Mouse (Mus musculus) midbrain, embryonic 13.5 days (tissue): ENCODE measurements around the gene Ppbp. TPM values are rescaled to one million over a fixed set of nuclear protein-coding genes. Genes with fewer than 3 reads are reported as not detected.
A peak's percentile ranks its signal among the peaks of the same experiment; 100 is the strongest.

Experiments used
- ATAC-seq: fragments of 200-750 bp; cut with Nextera tagmentation; 2 replicates; pipeline ENCODE4 v1.8.0; 2017; ENCODE audit warnings: mild to moderate bottlenecking, moderate TSS enrichment, moderate library complexity
- H3K27ac ChIP-seq: fragments of 300-500 bp; sonication (generic); 2 replicates; pipeline ENCODE4 v1.5.1; 2015; ENCODE audit warnings: inconsistent platforms, mild to moderate bottlenecking, moderate library complexity
- H3K27me3 ChIP-seq: fragments of 300-500 bp; sonication (generic); 2 replicates; pipeline ENCODE4 v1.6.1; 2015; ENCODE audit warnings: mild to moderate bottlenecking, inconsistent platforms
- H3K36me3 ChIP-seq: fragments of 300-500 bp; sonication (generic); 2 replicates; pipeline ENCODE4 v1.6.1; 2015; ENCODE audit warnings: mild to moderate bottlenecking, inconsistent platforms
- H3K4me1 ChIP-seq: fragments of 300-500 bp; sonication (generic); replicated peaks from 2 replicates; pipeline ENCODE4 v1.6.1; 2015; ENCODE audit warnings: inconsistent platforms
- H3K4me2 ChIP-seq: fragments of 300-500 bp; sonication (generic); replicated peaks from 2 replicates; pipeline ENCODE4 v1.6.1; 2015; ENCODE audit warnings: moderate library complexity, mild to moderate bottlenecking, inconsistent platforms
- H3K4me3 ChIP-seq: fragments of 300-500 bp; sonication (generic); replicated peaks from 2 replicates; pipeline ENCODE4 v1.5.1; 2015; ENCODE audit warnings: mild to moderate bottlenecking, inconsistent platforms
- H3K9ac ChIP-seq: fragments of 300-500 bp; sonication (generic); replicated peaks from 2 replicates; pipeline ENCODE4 v1.6.1; 2015; ENCODE audit warnings: mild to moderate bottlenecking, inconsistent platforms
- H3K9me3 ChIP-seq: fragments of 300-500 bp; sonication (generic); 2 replicates; pipeline ENCODE4 v1.6.1; 2016; ENCODE audit warnings: mild to moderate bottlenecking, inconsistent platforms
- WGBS: fragments of 180-500 bp; shearing (Covaris S2); methylation state at CpG from one replicate; pipeline ENCODE4 v1.1.7; 2015; 5-methylcytosine and 5-hydroxymethylcytosine counted together
- polyA plus RNA-seq: library from polyadenylated mRNA; unstranded; fragments of >200 nt; fragmentation: Nextera tagmentation; extraction: Ambion mirVana; gene quantifications from 2 replicates; pipeline ENCODE4 v1.2.1, GENCODE M21; 2015

The Ppbp gene
- polyA plus RNA-seq: 1.8 and 2.7 TPM in 2 replicates

GRCm38 (mm10) chr5:90768218-90768617 lies at the start of gene Ppbp:
TSS of gene Ppbp (plus strand) at chr5:90768518.
- WGBS: 75% methylated on average over 3 of the region's 3 CpGs
- H3K4me2 ChIP-seq: no peak within 1 kb of the TSS

GRCm38 (mm10) chr5:90722656-90723055 lies 45.7 kb upstream of the Ppbp start:
- no peak overlapping the region for H3K27ac ChIP-seq
- no peak for ATAC-seq
- no peak overlapping the region for H3K9ac ChIP-seq
- 94% methylated on average over 3 of the region's 3 CpGs for WGBS
- no peaks in the 10 kb centered on the region for H3K4me1 ChIP-seq
- H3K4me2 ChIP-seq: no peak overlapping the region
- H3K4me3 ChIP-seq: no peak overlapping the region
- H3K36me3 ChIP-seq: no peaks in the 10 kb centered on the region
- H3K27me3 ChIP-seq: no peaks in the 10 kb centered on the region
- no peaks in the 10 kb centered on the region for H3K9me3 ChIP-seq

More at GRCm38 (mm10) chr5:90768218-90768617, at the start of gene Ppbp:
- no peak for ATAC-seq
- Histone ChIP-seq H3K9ac (no peak within 1 kb of the TSS), H3K36me3 (no peaks in the 10 kb centered on the region), H3K4me1 (no peaks in the 10 kb centered on the region), H3K27ac (no peak within 1 kb of the TSS), H3K4me3 (no peak within 1 kb of the TSS), H3K9me3 (no peaks in the 10 kb centered on the region), H3K27me3 (no peaks in the 10 kb centered on the region)

DNA sequence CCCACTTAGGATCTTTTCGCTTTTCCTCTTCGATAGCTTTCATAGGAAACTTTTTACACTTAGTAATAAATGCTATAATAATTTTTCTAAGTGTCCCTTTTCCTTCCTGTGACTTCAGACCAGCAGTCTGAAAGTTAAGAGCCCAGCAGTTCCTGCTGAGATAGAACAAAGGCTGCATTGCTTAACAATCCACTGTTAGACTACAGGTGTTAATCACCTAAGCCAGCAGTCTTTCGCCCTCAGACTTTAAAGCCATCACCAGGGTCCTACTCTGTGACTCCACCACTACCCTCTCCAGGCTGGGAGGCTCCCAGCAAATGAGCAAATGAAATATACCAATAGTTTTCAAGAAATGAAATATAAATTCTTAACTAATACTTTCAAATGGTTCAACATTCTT lies 40.1 kb upstream of the Ppbp start:
- ATAC-seq: no peak
- Histone ChIP-seq H3K27me3 (no peaks in the 10 kb centered on the region), H3K9me3 (no peaks in the 10 kb centered on the region), H3K9ac (no peak overlapping the region), H3K4me2 (no peak overlapping the region), H3K4me1 (no peaks in the 10 kb centered on the region), H3K36me3 (no peaks in the 10 kb centered on the region), H3K4me3 (no peak overlapping the region), H3K27ac (no peak overlapping the region)
- WGBS: 86% methylated on average over 3 of the region's 3 CpGs

GRCm38 (mm10) chr5:90731480-90731879 lies 36.8 kb upstream of the Ppbp start:
- Histone ChIP-seq H3K27me3 (no peaks in the 10 kb centered on the region), H3K9me3 (no peaks in the 10 kb centered on the region), H3K4me3 (no peak overlapping the region), H3K36me3 (no peaks in the 10 kb centered on the region), H3K4me2 (no peak overlapping the region), H3K4me1 (no peaks in the 10 kb centered on the region), H3K27ac (no peak overlapping the region), H3K9ac (no peak overlapping the region)
- 78% methylated on average over 4 of the region's 4 CpGs for WGBS
- ATAC-seq: no peak

- H3K27ac ChIP-seq: no peak overlapping the region
- H3K4me1 ChIP-seq: no peaks in the 10 kb centered on the region
- 83% methylated on average over 4 of the region's 4 CpGs for WGBS
- H3K4me3 ChIP-seq: no peak overlapping the region
- H3K4me2 ChIP-seq: no peak overlapping the region
- ATAC-seq: no peak
- H3K9me3 ChIP-seq: no peaks in the 10 kb centered on the region
- H3K36me3 ChIP-seq: no peaks in the 10 kb centered on the region
- no peak overlapping the region for H3K9ac ChIP-seq
- H3K27me3 ChIP-seq: no peaks in the 10 kb centered on the region
Measured at GRCm38 (mm10) chr5:90742029-90742428, 26.3 kb upstream of the Ppbp start.

- Histone ChIP-seq H3K4me1 (peaks cover 9% of the 10 kb centered on the region), H3K4me3 (no peak overlapping the region), H3K27ac (no peak overlapping the region), H3K4me2 (no peak overlapping the region), H3K9ac (no peak overlapping the region), H3K36me3 (no peaks in the 10 kb centered on the region), H3K9me3 (no peaks in the 10 kb centered on the region), H3K27me3 (peaks cover 11% of the 10 kb centered on the region)
- ATAC-seq: no peak
- 96% methylated on average over 1 of the region's 1 CpGs for WGBS
Measured at GRCm38 (mm10) chr5:90753934-90754333, 14.4 kb upstream of the Ppbp start.

GRCm38 (mm10) chr5:90758020-90758605 lies 10.2 kb upstream of the Ppbp start:
- Histone ChIP-seq H3K27ac (no peak overlapping the region), H3K27me3 (peaks cover 25% of the 10 kb centered on the region), H3K4me1 (peaks cover 17% of the 10 kb centered on the region), H3K4me3 (no peak overlapping the region), H3K36me3 (no peaks in the 10 kb centered on the region), H3K4me2 (no peak overlapping the region), H3K9ac (no peak overlapping the region), H3K9me3 (no peaks in the 10 kb centered on the region)
- 35% methylated on average over 5 of the region's 5 CpGs for WGBS
- ATAC-seq: no peak

- ATAC-seq: peak; percentile 87
- 3% methylated on average over 32 of the region's 32 CpGs for WGBS
- H3K36me3 ChIP-seq: no peaks in the 10 kb centered on the region
- H3K27me3 ChIP-seq: peaks cover 25% of the 10 kb centered on the region
- peaks cover 17% of the 10 kb centered on the region for H3K4me1 ChIP-seq
- H3K27ac ChIP-seq: no peak within 1 kb of the TSS
- H3K9ac ChIP-seq: peak within 1 kb of the TSS; percentile 74
- H3K4me2 ChIP-seq: peak within 1 kb of the TSS; percentile 84
- H3K4me3 ChIP-seq: peak within 1 kb of the TSS; percentile 52
- no peaks in the 10 kb centered on the region for H3K9me3 ChIP-seq
Measured at GRCm38 (mm10) chr5:90759077-90760065, 8.9 kb upstream of the Ppbp start, which contains the start of gene Cxcl5. TSS of gene Cxcl5 (plus strand) at chr5:90759360.

GRCm38 (mm10) chr5:90760303-90760702 lies 8.0 kb upstream of the Ppbp start:
- Histone ChIP-seq H3K27ac (no peak overlapping the region), H3K27me3 (peaks cover 25% of the 10 kb centered on the region), H3K4me2 (no peak overlapping the region), H3K4me1 (peaks cover 17% of the 10 kb centered on the region), H3K36me3 (no peaks in the 10 kb centered on the region), H3K9ac (no peak overlapping the region), H3K9me3 (no peaks in the 10 kb centered on the region), H3K4me3 (no peak overlapping the region)
- no peak for ATAC-seq
- 42% methylated on average over 4 of the region's 4 CpGs for WGBS

DNA sequence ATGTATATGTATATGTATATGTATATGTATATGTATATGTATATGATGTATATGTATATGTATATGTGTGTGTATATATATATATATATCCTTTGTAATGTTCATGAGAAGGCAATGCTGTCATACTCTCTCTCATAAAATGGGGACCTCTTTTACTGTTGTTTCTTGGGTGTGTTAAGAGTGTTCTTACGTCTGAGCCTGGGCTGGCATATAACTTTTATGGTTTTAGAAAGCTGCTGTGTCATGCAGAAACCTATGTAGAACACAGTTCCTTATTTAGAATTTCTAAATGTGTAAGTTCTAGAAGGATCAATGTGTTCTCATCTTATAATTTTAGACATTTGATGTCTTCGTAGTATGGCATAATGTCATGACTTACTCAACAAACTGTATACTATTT lies 7.5 kb upstream of the Ppbp start:
- 93% methylated on average over 2 of the region's 2 CpGs for WGBS
- Histone ChIP-seq H3K4me3 (no peak overlapping the region), H3K4me2 (no peak overlapping the region)

DNA sequence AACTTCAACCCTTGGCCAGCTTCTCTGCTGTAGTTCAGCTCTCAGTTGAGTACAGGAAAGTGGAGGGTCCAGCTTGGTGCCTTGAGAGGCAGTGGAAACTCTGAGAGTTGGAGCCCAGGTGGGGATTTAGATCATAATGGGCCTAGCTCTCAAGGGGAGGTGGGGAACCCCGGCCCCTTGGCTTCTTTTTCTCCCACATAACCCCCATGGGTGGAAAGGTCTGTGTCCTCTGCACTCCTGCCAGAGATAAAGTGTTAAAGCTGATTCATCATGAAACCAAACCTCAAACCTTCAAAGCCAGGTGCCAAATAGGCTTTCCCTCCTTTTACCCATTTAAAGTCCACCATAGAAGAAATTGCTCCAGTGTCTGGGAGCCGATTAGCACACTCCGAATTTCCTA lies 6.5 kb upstream of the Ppbp start:
- Histone ChIP-seq H3K4me2 (no peak overlapping the region), H3K36me3 (no peaks in the 10 kb centered on the region), H3K27ac (no peak overlapping the region), H3K9ac (no peak overlapping the region), H3K4me3 (no peak overlapping the region), H3K9me3 (no peaks in the 10 kb centered on the region), H3K4me1 (peaks cover 17% of the 10 kb centered on the region), H3K27me3 (peaks cover 25% of the 10 kb centered on the region)
- 94% methylated on average over 3 of the region's 3 CpGs for WGBS
- no peak for ATAC-seq

More for the DNA sequence above, 7.5 kb upstream of the Ppbp start:
- Histone ChIP-seq H3K36me3 (no peaks in the 10 kb centered on the region), H3K9me3 (no peaks in the 10 kb centered on the region), H3K9ac (no peak overlapping the region), H3K27ac (no peak overlapping the region), H3K27me3 (peaks cover 25% of the 10 kb centered on the region), H3K4me1 (peaks cover 17% of the 10 kb centered on the region)
- no peak for ATAC-seq

- 78% methylated on average over 12 of the region's 12 CpGs for whole genome bisulfite sequencing
- peaks cover 12% of the 10 kb centered on the region for H3K27me3 ChIP-seq
- no peak overlapping the region for H3K27ac ChIP-seq
- no peaks in the 10 kb centered on the region for H3K9me3 ChIP-seq
- H3K4me2 ChIP-seq: no peak overlapping the region
- peaks cover 7% of the 10 kb centered on the region for H3K4me1 ChIP-seq
- H3K36me3 ChIP-seq: no peaks in the 10 kb centered on the region
- ATAC-seq: no peak
- H3K9ac ChIP-seq: no peak overlapping the region
- no peak overlapping the region for H3K4me3 ChIP-seq
Measured at GRCm38 (mm10) chr5:90763912-90764665, 4.2 kb upstream of the Ppbp start.
